Mouse (Mus musculus): ENCODE measurements around the gene Arhgap20. TPM values are rescaled to one million over a fixed set of nuclear protein-coding genes. Genes with fewer than 3 reads are reported as not detected.

Gene Arhgap20
- total RNA-seq, 2 experiments from 2014 or later: 9.3 to 11.2 TPM

Other genes with a start within 250 kb of the Arhgap20 start
- 10 to 100 TPM; 98.1 to 99.2 TPM for gene Fdx1, start 198.2 kb downstream of the Arhgap20 start, total RNA-seq (2021)

Measured in heart, postnatal 14 days (tissue).